Mouse (Mus musculus): Measurements from ENCODE around the gene Duox1. TPM values are rescaled to one million over a fixed set of nuclear protein-coding genes. Genes with fewer than 3 reads are reported as not detected.

Duox1 gene
- polyA plus RNA-seq, 1 experiment from 2014 or later: 0.06 TPM

- H3K4me1 ChIP-seq: peaks cover 28% of the 10 kb centered on the region
- no peak for ATAC-seq (replicated peaks)
- H3K27ac ChIP-seq (replicated peaks): no peak overlapping the region
- H3K4me3 ChIP-seq: no peak overlapping the region
- no peak overlapping the region for H3K4me2 ChIP-seq (replicated peaks)
- WGBS: 73% methylated on average over 13 of the region's 13 CpGs
- H3K9ac ChIP-seq (replicated peaks): no peak overlapping the region
- peaks cover 9% of the 10 kb centered on the region; the same call in 1 of the 2 replicates for H3K36me3 ChIP-seq
- no peaks in the 10 kb centered on the region for H3K9me3 ChIP-seq
- no peaks in the 10 kb centered on the region for H3K27me3 ChIP-seq
These were observed 47.4 kb downstream of the Duox1 start for GRCm38 (mm10) chr2:122362622-122363523.

DNA sequence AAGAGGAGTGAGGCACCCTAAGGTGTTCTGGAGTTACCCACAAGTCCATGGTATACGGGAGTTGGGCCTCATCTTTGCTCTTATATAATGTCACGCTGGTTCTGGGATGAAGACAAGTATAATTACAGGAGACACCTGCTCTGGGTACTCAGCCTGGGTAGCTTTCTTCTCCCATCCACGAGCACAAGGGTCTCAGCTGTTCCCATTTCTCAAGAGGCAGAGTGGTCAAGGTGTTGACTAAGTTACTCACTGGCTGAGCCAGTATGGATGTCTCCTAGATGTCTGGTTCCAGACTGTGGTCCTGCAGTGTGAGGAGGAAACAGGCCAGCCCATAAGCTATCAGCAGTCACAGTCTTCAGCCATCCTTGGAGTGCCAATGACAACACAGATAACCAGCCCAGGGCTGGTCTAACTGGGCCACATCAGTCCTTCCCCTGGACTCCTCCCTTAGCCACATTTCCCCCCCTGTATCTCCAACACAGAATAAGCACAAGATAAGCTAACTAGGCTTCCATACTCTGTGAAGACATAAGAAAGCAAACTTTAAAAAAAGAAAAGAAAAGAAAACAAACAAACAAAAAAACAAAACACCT is 49.0 kb downstream of the Duox1 start:
- H3K27ac ChIP-seq (replicated peaks): no peak overlapping the region
- H3K4me3 ChIP-seq: no peak overlapping the region
- H3K4me2 ChIP-seq (replicated peaks): no peak overlapping the region
- no peak overlapping the region for H3K9ac ChIP-seq (replicated peaks)
- 87% methylated on average over 3 of the region's 3 CpGs for WGBS
- H3K4me1 ChIP-seq: peaks cover 34% of the 10 kb centered on the region
- H3K27me3 ChIP-seq: no peaks in the 10 kb centered on the region
- H3K9me3 ChIP-seq: no peaks in the 10 kb centered on the region
- H3K36me3 ChIP-seq: peaks cover 6% of the 10 kb centered on the region; the same call in 1 of the 2 replicates
- ATAC-seq (replicated peaks): no peak

GRCm38 (mm10) chr2:122365244-122365866 is 49.9 kb downstream of the Duox1 start:
- ATAC-seq (replicated peaks): no peak
- peak overlapping the region; percentile 64; the same call in 1 of the 2 replicates for H3K27ac ChIP-seq (replicated peaks)
- no peak overlapping the region for H3K4me2 ChIP-seq (replicated peaks)

DNA sequence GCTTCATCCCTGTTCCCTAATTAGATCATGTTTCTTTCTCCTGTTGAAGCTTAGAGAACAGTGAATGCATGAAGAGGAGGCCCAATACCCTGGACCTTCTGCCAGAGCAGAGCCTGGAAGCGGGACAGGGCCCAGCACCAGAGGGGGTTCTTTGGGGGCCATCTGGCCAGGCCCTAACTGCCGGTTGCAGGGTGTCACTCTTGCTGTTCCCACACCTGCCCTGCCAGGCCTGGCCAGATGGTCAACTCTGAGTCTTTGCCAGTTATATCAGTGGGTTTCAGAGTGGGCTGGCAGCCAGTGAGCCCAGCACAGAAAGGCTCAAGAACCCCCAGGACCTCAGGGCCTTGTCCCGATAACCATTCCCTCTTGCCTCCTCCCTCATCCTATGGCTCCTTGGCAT is 50.6 kb downstream of the Duox1 start:
- peak overlapping the region; percentile 85 for H3K4me2 ChIP-seq (replicated peaks)
- ATAC-seq (replicated peaks): peak; percentile 16; the same call in 1 of the 2 replicates
- H3K27ac ChIP-seq (replicated peaks): peak overlapping the region; percentile 64
- H3K9me3 ChIP-seq: no peaks in the 10 kb centered on the region
- peaks cover 7% of the 10 kb centered on the region; the same call in 1 of the 2 replicates for H3K27me3 ChIP-seq
- 34% methylated on average over 3 of the region's 3 CpGs for WGBS
- H3K4me3 ChIP-seq: peak overlapping the region; percentile 93; the same call in 1 of the 2 replicates
- peaks cover 36% of the 10 kb centered on the region for H3K4me1 ChIP-seq
- no peak overlapping the region for H3K9ac ChIP-seq (replicated peaks)
- H3K36me3 ChIP-seq: peaks cover 6% of the 10 kb centered on the region; the same call in 1 of the 2 replicates

More at GRCm38 (mm10) chr2:122365244-122365866, 49.9 kb downstream of the Duox1 start:
- H3K4me1 ChIP-seq: peaks cover 36% of the 10 kb centered on the region
- peaks cover 6% of the 10 kb centered on the region; the same call in 1 of the 2 replicates for H3K36me3 ChIP-seq
- H3K9ac ChIP-seq (replicated peaks): no peak overlapping the region
- 84% methylated on average over 10 of the region's 10 CpGs for WGBS
- H3K9me3 ChIP-seq: no peaks in the 10 kb centered on the region
- no peak overlapping the region for H3K4me3 ChIP-seq
- H3K27me3 ChIP-seq: 0 out of 2 replicates have a peak, but pooled peaks cover under 1% of the 10 kb centered on the region

DNA sequence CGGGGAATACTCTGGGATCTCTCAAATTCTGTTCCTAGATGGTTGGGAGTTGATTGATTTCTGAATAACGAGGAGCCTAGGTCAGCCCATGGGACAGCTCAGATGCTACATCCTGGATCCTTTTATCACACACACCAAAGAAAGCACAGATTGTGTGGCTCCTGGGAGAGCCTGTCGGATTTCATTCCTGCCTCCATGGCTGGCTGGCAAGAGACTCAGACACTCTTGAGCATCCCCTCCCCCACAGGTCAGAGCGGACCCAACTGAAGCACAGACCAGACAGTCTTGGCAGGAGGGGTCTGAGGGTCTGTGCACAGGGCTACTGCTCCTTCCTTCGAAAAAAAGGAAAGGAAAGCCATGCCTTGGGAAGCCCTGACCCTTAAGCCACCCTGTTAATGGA is 51.2 kb downstream of the Duox1 start:
- 35% methylated on average over 5 of the region's 5 CpGs for WGBS
- ATAC-seq (replicated peaks): no peak
- Histone ChIP-seq H3K4me2 (replicated peaks) (peak overlapping the region; percentile 85), H3K27ac (replicated peaks) (peak overlapping the region; percentile 64), H3K36me3 (peaks cover 6% of the 10 kb centered on the region; the same call in 1 of the 2 replicates), H3K27me3 (peaks cover 10% of the 10 kb centered on the region; the same call in 1 of the 2 replicates), H3K4me1 (peaks cover 36% of the 10 kb centered on the region), H3K9ac (replicated peaks) (peak overlapping the region; percentile 89; the same call in 1 of the 2 replicates), H3K9me3 (no peaks in the 10 kb centered on the region), H3K4me3 (peak overlapping the region; percentile 93)

- H3K4me2 ChIP-seq (replicated peaks): peak overlapping the region; percentile 85
- no peaks in the 10 kb centered on the region for H3K9me3 ChIP-seq
- peak overlapping the region; percentile 89 for H3K9ac ChIP-seq (replicated peaks)
- no peak for ATAC-seq (replicated peaks)
- no peak overlapping the region; the same call in 1 of the 2 replicates for H3K27ac ChIP-seq (replicated peaks)
- WGBS: 49% methylated on average over 4 of the region's 4 CpGs
- H3K36me3 ChIP-seq: peaks cover 6% of the 10 kb centered on the region; the same call in 1 of the 2 replicates
- peaks cover 10% of the 10 kb centered on the region; the same call in 1 of the 2 replicates for H3K27me3 ChIP-seq
- peak overlapping the region; percentile 93 for H3K4me3 ChIP-seq
- H3K4me1 ChIP-seq: peaks cover 36% of the 10 kb centered on the region
These were observed 51.7 kb downstream of the Duox1 start for GRCm38 (mm10) chr2:122367181-122367580.

DNA sequence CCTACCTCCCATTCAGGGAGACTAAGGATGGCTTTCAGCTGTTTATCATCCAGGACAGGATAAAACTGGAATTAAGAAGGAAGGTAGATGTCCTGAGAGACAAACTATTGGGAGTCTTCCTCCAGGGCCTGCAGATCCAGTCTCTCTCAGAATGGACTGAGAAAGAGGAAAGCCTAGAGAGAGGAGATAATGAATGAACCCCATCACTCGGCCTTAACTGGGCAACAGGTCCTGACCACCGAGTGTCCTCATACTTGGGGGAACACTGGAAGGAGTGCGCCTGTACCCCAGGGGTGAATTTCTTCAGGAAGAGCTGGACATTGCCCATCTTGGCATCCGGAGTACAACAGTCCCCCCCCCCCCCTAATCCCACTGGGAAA is 52.2 kb downstream of the Duox1 start:
- H3K9ac ChIP-seq (replicated peaks): peak overlapping the region; percentile 89
- peak overlapping the region; percentile 85 for H3K4me2 ChIP-seq (replicated peaks)
- H3K27ac ChIP-seq (replicated peaks): no peak overlapping the region; the same call in 1 of the 2 replicates
- H3K4me3 ChIP-seq: peak overlapping the region; percentile 93
- no peak for ATAC-seq (replicated peaks)
- peaks cover 6% of the 10 kb centered on the region; the same call in 1 of the 2 replicates for H3K36me3 ChIP-seq
- no peaks in the 10 kb centered on the region for H3K9me3 ChIP-seq
- 20% methylated on average over 4 of the region's 4 CpGs for WGBS
- H3K4me1 ChIP-seq: peaks cover 36% of the 10 kb centered on the region
- H3K27me3 ChIP-seq: peaks cover 10% of the 10 kb centered on the region; the same call in 1 of the 2 replicates

DNA sequence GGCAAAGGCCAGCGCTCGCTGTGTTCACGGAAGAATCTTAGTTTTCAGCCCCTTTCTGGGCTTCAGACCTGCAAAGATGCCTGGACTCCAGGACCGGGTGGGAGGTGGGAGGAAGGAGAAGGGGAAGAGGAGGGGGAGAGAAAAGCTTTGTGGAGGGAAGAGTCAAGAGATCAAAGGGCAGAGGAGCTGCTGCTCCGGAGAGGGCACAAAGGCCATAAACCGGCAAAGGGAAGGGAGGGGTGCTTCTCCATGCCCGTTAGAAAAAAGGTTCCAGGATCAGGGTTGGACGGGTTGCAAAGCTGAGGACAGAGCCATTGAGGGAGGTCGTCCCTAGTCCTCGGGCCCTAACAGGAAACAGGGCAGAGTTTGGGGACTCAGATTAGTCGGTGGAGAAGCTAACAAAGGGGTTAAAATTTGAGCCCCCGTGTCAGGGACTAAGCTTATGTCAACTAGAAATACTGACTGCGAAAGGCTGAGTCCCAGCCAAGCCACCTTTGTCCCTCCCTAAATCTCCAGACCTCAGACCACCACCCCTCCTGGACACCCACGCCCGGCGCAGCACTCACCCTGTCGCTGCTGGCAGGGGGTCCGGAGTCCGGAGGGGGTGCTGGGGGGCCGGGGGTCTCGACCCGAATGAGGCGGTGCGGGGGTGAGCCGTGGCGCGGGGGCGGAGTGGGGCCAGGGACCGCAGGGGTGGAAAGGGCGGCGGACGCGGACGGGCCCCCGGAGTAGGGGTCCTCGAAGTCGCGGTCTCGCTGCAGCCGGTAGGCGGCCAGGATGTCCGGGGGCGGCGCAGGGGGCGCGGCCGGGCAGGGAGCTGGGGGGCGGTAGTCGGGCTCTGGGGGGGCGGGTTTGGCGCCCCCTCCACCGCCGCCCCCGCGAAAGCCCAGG is 52.9 kb downstream of the Duox1 start:
- Histone ChIP-seq H3K27me3 (peaks cover 10% of the 10 kb centered on the region; the same call in 1 of the 2 replicates), H3K9me3 (no peaks in the 10 kb centered on the region), H3K4me1 (peaks cover 36% of the 10 kb centered on the region), H3K27ac (replicated peaks) (peak overlapping the region; percentile 73), H3K4me3 (peak overlapping the region; percentile 93), H3K36me3 (peaks cover 4% of the 10 kb centered on the region; the same call in 1 of the 2 replicates), H3K4me2 (replicated peaks) (peak overlapping the region; percentile 85), H3K9ac (replicated peaks) (peak overlapping the region; percentile 89)
- WGBS: under 1% methylated on average over 49 of the region's 55 CpGs
- ATAC-seq (replicated peaks): peak; percentile 44

GRCm38 (mm10) chr2:122368995-122369739 is 53.7 kb downstream of the Duox1 start, which contains the start of gene Shf:
Shf (minus strand) TSS chr2:122369162.
- under 1% methylated on average over 44 of the region's 54 CpGs for WGBS
- H3K4me2 ChIP-seq (replicated peaks): peak within 1 kb of the TSS; percentile 85

GRCm38 (mm10) chr2:122370101-122370750 is 54.8 kb downstream of the Duox1 start:
- Histone ChIP-seq H3K4me3 (no peak overlapping the region), H3K9ac (replicated peaks) (no peak overlapping the region), H3K36me3 (no peaks in the 10 kb centered on the region), H3K4me1 (peaks cover 39% of the 10 kb centered on the region), H3K9me3 (no peaks in the 10 kb centered on the region), H3K27ac (replicated peaks) (no peak overlapping the region), H3K4me2 (replicated peaks) (no peak overlapping the region), H3K27me3 (peaks cover 10% of the 10 kb centered on the region; the same call in 1 of the 2 replicates)
- no peak for ATAC-seq (replicated peaks)
- WGBS: 28% methylated on average over 10 of the region's 10 CpGs

More at GRCm38 (mm10) chr2:122368995-122369739, 53.7 kb downstream of the Duox1 start, which contains the start of gene Shf:
- peak within 1 kb of the TSS; percentile 89 for H3K9ac ChIP-seq (replicated peaks)
- no peaks in the 10 kb centered on the region for H3K36me3 ChIP-seq
- H3K27me3 ChIP-seq: peaks cover 10% of the 10 kb centered on the region; the same call in 1 of the 2 replicates
- no peaks in the 10 kb centered on the region for H3K9me3 ChIP-seq
- H3K4me1 ChIP-seq: peaks cover 36% of the 10 kb centered on the region
- peak within 1 kb of the TSS; percentile 93 for H3K4me3 ChIP-seq
- ATAC-seq (replicated peaks): peak; percentile 92
- H3K27ac ChIP-seq (replicated peaks): peak within 1 kb of the TSS; percentile 73

Data from forebrain, embryonic 15.5 days (tissue).